Mouse (Mus musculus): ENCODE data around the gene Klrb1c. TPM values are rescaled to one million over a fixed set of nuclear protein-coding genes. Genes with fewer than 3 reads are reported as not detected.
"Not testable (repeated sequence)": the region's sequence is repeated elsewhere in the genome, so short reads cannot be mapped to it uniquely, and the experiment has no call there.

The Klrb1c gene
- polyA plus RNA-seq, 1 experiment from 2014 or later = 0.10 TPM

DNA sequence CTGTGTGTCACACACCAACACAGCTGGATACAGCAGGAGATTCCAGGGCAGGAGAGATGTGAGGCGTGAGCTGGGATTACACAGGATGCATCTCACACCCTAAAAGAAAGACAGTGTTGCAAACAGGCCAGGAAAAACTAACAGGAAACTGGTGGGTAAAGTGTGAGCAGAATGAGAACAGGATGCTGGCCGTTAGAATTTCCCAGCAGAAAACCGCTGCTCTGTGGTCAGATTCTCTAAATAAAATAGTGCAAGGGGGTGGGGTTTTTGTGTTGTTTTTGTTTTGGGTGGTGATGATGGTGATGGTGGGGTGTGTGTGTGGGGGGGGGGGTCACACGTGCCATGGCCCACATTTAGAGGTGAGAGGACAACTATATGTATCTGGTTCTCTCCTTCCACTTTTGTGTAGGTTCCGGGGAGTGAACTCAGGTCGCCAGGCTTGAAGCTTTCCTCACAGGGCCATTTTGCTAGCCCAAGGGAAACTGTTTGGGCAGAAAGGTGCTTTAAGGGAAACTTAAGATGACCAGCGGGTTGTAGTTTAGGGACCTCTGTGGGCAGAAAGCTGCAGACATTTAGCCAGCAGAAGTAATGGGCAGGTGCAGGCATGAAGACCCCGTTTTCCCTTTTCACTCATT is 7.4 kb upstream of the Klrb1c start:
- no peaks in the 10 kb centered on the region for H3K9me3 ChIP-seq (replicated peaks)
- H3K27ac ChIP-seq = no peak overlapping the region
- no peak overlapping the region for H3K9ac ChIP-seq
- H3K4me2 ChIP-seq = 0 out of 2 replicates have a peak overlapping the region, but pooled peaks have one; percentile 10
- no peak for ATAC-seq
- H3K4me3 ChIP-seq = no peak overlapping the region
- H3K27me3 ChIP-seq (replicated peaks) = no peaks in the 10 kb centered on the region
- peaks cover 42% of the 10 kb centered on the region for H3K4me1 ChIP-seq
- WGBS (ENCODE audit: insufficient replicate concordance) = 33% methylated on average over 8 of the region's 8 CpGs
- no peaks in the 10 kb centered on the region for H3K36me3 ChIP-seq

DNA sequence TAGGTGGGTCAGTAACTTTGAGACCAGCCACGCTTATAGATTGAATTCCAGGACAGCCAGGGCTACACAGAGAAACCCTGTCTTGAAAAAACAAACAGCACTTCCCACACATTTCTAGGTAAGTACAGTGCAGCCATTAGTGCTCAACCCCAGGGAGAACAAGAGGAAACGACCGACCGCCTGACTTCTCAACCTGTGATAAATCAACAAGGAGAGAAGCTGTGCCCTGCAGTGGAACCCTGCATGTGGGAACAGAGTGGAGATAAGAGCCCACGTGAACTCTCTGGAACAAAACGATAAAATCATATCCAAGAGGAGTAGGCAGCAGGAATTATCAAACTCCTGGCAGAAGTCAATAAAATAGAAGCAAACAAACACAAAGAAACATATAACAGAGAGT is 4.7 kb upstream of the Klrb1c start:
- ATAC-seq = no peak

DNA sequence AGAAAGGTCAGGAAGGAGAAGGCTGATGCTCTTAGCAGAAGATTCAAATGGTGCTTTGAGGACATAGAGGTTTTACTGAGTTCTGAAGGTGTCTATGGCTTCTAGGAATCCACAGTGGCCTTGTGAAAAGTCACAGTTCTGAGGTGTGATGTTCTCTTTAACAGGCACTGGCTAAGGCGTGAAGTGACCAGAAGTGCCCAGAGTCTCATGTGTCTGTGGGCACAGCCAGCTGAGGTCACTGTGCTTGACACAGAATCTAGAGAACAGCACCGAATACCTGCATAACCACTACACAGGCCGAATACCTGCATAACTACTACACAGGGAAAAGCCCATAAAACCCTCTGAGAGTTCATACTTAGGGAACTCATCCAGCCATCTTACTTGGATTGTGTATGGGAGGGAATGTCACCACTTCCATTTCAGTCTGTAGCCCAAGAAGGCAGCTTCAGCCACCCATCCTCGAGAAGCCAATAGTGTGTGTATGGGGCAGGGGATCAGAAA is 1.5 kb upstream of the Klrb1c start:
- not testable (repeated sequence) for H3K9ac ChIP-seq; H3K4me2 ChIP-seq; H3K27ac ChIP-seq; H3K4me3 ChIP-seq; H3K36me3 ChIP-seq; H3K9me3 ChIP-seq (replicated peaks); ATAC-seq; H3K27me3 ChIP-seq (replicated peaks)
- H3K4me1 ChIP-seq = peaks cover 13% of the 10 kb centered on the region
- WGBS (ENCODE audit: insufficient replicate concordance) = 64% methylated on average over 4 of the region's 4 CpGs

More for the DNA sequence above, 4.7 kb upstream of the Klrb1c start:
- no peak overlapping the region for H3K27ac ChIP-seq
- H3K9ac ChIP-seq = no peak overlapping the region
- H3K36me3 ChIP-seq = no peaks in the 10 kb centered on the region
- H3K27me3 ChIP-seq (replicated peaks) = no peaks in the 10 kb centered on the region
- H3K4me1 ChIP-seq = peaks cover 36% of the 10 kb centered on the region
- H3K9me3 ChIP-seq (replicated peaks) = no peaks in the 10 kb centered on the region
- H3K4me2 ChIP-seq = no peak overlapping the region
- WGBS (ENCODE audit: insufficient replicate concordance) = 17% methylated on average over 6 of the region's 6 CpGs
- no peak overlapping the region for H3K4me3 ChIP-seq

DNA sequence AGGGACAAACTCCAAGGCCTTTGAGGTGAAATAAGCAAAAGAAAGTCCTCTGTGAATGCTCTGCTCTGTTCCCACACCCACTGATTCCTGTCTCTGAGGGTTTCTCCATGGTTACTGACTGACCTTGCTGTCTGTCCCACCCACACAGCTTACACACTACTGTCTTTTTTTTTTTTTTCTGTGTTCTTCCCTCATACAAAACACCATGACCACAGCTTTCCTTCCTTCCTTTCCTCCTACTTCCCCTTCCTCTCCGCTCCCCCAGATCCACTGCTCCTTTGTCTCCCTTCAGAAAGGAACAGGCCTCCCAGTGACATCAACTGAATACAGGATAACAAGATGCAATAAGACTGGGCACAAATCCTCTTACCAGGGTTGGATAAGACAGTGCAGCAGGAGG is 498 bp downstream of the Klrb1c start:
- Histone ChIP-seq H3K4me3 (no peak overlapping the region), H3K27me3 (replicated peaks) (no peaks in the 10 kb centered on the region), H3K27ac (no peak overlapping the region), H3K9me3 (replicated peaks) (no peaks in the 10 kb centered on the region), H3K36me3 (no peaks in the 10 kb centered on the region), H3K4me2 (no peak overlapping the region), H3K9ac (no peak overlapping the region), H3K4me1 (peaks cover 9% of the 10 kb centered on the region)
- WGBS (ENCODE audit: insufficient replicate concordance) = 67% methylated on average over 1 of the region's 1 CpGs
- ATAC-seq = no peak

DNA sequence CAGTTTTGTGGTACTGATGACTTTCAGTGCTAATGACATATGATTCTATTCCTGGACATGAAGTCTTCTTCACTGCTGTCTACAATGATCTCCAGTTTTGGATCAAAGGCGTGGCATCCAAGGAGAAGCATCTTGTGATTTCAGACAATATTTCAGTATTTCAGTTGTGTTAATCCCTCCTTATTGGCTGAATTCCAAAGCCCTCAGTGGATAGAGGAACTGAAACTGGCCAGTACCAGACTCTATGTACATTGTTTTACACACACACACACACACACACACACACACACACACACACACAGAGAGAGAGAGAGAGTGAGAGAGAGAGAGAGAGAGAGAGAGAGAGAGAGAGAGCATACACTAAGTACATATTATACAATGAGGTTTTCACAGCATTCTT is 2.6 kb downstream of the Klrb1c start:
- H3K27ac ChIP-seq; H3K27me3 ChIP-seq (replicated peaks); H3K9ac ChIP-seq; H3K9me3 ChIP-seq (replicated peaks); H3K4me3 ChIP-seq; H3K4me2 ChIP-seq; H3K4me1 ChIP-seq; H3K36me3 ChIP-seq; ATAC-seq: not testable (repeated sequence)
- 67% methylated on average over 1 of the region's 1 CpGs for WGBS (ENCODE audit: insufficient replicate concordance)

DNA sequence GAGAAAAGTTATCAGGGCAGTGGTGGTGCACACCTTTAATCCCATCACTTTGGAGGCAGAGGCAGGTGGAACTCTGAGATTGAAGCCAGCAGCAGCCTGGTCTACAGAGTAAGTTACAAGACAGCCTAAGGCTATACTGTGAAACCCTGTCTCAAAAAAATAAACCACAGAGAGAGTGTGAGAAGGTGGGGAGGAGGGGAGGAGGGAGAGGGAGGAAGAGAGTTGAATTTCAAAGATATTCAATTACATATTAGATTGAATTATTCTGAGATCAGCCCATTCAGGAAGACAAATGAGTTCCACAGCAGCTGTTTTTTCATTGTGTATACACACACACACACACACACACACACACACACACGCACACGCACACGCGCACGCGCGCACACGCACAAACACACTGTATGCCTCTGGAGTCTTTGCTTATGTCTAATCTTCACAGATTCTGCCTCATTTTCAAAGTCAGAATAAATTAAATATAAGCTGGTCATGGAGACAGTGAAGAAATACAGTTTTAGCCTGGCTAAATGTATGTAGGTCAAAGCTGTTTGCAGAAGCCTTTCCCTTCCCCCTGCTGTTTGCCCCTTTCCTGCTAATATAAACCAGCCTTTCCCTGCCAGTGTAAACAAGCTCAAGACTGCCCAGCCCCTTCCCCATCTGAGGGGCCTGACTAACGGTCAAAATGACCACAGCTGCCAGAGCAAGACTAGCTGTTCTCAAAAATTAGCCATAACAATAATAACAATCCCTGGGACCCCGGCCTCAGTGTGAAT is 19.3 kb downstream of the Klrb1c start:
- Histone ChIP-seq H3K4me2 (no peak overlapping the region), H3K4me3 (no peak overlapping the region), H3K4me1 (peaks cover 10% of the 10 kb centered on the region; the same call in 1 of the 2 replicates), H3K36me3 (no peaks in the 10 kb centered on the region), H3K9me3 (replicated peaks) (peaks cover 9% of the 10 kb centered on the region; the same call in 1 of the 2 replicates), H3K27me3 (replicated peaks) (no peaks in the 10 kb centered on the region), H3K9ac (no peak overlapping the region), H3K27ac (no peak overlapping the region)
- 75% methylated on average over 10 of the region's 10 CpGs for WGBS (ENCODE audit: insufficient replicate concordance)
- ATAC-seq = no peak

DNA sequence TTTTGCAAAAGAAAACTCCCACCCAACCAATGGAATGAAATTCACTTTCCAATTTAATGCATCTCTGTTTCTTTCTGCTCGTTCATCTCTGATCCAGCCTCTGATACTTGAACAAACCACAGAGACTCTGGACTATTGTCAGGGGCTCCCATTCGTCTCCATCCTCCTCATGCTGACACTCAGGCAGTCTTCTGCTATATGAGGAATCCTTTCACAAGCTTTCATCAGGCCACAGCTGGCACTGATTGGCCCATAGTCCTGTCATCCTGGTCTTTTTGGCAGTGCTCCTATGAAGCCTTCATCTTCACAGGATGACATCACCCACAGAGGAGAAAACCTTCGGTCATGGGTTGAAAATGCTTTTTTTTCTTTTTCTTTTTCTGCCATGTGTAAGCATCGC is 21.0 kb downstream of the Klrb1c start:
- Histone ChIP-seq H3K27me3 (replicated peaks) (no peaks in the 10 kb centered on the region), H3K9ac (no peak overlapping the region), H3K36me3 (no peaks in the 10 kb centered on the region), H3K4me2 (no peak overlapping the region), H3K9me3 (replicated peaks) (no peaks in the 10 kb centered on the region), H3K27ac (no peak overlapping the region), H3K4me3 (no peak overlapping the region), H3K4me1 (peaks cover 19% of the 10 kb centered on the region)
- WGBS (ENCODE audit: insufficient replicate concordance) = 55% methylated on average over 4 of the region's 4 CpGs
- no peak for ATAC-seq

DNA sequence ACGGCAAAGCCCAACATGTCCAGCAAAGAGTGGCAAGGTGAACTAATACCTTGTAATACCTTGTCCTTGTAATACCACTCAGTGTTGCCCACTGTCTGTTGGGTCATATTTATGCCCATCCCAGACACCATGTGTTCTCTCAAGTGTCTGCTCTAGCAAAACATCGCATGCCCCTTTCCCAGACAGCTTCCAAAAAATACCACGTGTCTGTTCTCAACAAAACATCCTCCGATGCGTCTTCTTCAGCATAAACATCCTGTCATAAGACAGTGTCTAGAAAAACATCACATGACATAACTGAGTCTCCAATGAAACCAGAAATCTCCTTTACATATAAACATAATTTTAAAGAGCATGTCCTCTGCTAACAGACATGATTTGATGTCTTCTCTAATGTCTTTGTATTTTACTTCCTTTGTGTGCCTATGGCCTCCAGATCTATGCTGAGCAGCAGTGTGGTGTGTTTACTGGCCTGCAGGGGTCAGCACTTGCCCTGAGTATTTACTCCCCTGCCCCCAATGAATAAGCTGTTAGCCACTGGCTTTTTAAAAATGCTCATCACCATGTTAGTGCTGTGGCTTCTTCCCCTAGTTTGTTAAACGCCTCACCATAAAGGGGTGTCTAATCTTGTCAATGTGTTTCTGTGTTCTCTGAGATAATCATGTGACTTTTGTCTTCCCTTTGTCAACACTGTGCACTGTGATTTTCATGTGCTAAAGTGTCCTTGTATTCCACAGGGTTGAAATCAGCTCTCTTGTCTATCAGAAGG is 22.3 kb downstream of the Klrb1c start:
- H3K36me3 ChIP-seq; H3K9ac ChIP-seq; ATAC-seq; H3K9me3 ChIP-seq (replicated peaks); H3K27ac ChIP-seq; H3K4me3 ChIP-seq; H3K27me3 ChIP-seq (replicated peaks): not testable (repeated sequence)
- WGBS (ENCODE audit: insufficient replicate concordance) = 57% methylated on average over 6 of the region's 6 CpGs
- H3K4me2 ChIP-seq = 0 out of 2 replicates have a peak overlapping the region, but pooled peaks have one; percentile 17
- peaks cover 19% of the 10 kb centered on the region for H3K4me1 ChIP-seq

DNA sequence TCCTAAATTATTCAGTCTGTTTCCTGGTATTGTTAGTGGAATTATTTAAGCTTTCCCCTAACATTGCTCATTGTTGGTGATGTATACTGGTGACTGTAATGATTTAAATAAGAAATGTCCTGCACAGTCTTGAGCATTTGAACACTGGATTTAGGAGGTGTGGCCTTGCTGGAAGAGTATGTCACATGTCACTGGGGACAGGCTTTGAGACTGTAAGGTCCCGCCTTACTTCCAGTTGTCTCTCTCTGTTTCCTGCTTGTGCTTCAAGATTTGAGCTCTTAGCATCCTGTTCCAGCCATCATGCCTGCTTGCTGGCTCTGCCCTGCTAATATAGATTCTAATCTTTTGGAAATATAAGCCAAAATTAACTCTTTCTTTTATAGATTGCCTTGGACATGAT is 23.8 kb downstream of the Klrb1c start:
- Histone ChIP-seq H3K27me3 (replicated peaks) (no peaks in the 10 kb centered on the region), H3K4me2 (no peak overlapping the region), H3K4me1 (peaks cover 21% of the 10 kb centered on the region), H3K27ac (no peak overlapping the region), H3K9me3 (replicated peaks) (no peaks in the 10 kb centered on the region), H3K36me3 (no peaks in the 10 kb centered on the region), H3K4me3 (no peak overlapping the region), H3K9ac (no peak overlapping the region)
- WGBS (ENCODE audit: insufficient replicate concordance) = 50% methylated on average over 1 of the region's 1 CpGs
- no peak for ATAC-seq

DNA sequence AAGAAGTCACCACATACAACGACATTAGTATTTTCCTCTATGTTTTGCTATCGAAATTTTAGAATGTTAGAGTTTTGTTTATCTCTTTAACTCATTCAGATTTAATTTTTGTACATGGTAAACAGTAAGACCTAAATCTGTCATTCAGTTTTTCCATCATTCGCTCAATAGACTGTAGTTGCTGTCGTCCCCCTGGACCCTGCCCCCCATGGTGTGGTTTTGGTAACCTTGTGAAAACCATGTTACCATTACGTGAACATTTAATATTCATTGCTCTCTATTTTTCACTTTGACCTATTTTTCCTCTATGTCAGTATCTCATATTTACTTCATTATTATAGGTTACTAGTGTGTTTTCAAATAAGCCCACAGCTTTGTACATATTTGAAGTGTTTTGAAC is 24.4 kb downstream of the Klrb1c start:
- H3K27me3 ChIP-seq (replicated peaks) = no peaks in the 10 kb centered on the region
- 14% methylated on average over 5 of the region's 5 CpGs for WGBS (ENCODE audit: insufficient replicate concordance)
- H3K27ac ChIP-seq = peak overlapping the region; percentile 48; the same call in 1 of the 2 replicates
- peaks cover 18% of the 10 kb centered on the region for H3K4me1 ChIP-seq
- H3K4me3 ChIP-seq = peak overlapping the region; percentile 66
- peak overlapping the region; percentile 88 for H3K4me2 ChIP-seq
- H3K36me3 ChIP-seq = no peaks in the 10 kb centered on the region
- ATAC-seq = no peak
- no peaks in the 10 kb centered on the region for H3K9me3 ChIP-seq (replicated peaks)
- H3K9ac ChIP-seq = peak overlapping the region; percentile 68

DNA sequence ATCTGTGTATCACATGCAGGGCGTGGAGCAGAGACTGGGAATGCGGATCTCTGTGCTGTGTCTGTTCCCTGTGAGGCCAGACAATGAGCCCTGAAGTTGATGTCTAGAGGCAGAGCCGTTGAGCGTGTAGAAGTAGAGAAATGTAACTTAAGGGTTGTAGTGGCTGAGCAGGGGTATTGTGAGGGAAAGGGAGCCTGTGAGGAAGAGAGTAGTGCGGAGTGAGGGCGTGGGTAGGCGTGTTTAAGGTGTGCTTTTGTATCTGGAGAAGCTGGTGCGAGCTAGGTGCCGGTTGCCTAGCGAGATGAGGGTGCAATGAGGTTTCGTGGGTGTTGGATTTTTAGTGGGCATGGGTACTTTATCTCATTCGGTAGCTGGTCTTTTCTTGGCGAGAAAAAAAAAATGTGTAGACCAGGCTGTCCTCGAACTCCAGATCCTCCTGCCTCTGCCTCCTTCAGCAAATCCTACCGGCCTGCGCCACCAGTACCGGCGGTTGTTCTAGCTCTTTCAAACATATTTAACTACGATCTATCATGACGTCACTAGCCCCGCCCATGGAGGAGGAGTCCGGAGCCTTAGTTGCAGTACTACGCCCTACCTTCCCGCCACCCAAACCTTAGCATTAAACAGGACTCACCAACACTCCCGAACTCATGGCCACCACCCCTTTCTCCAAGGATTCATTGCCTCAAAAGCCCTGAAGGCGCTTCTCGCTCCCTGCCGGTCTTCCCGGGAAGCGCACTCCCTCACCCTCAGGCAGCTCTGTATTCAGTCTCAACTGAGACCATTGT is 25.1 kb downstream of the Klrb1c start:
- Histone ChIP-seq H3K36me3 (no peaks in the 10 kb centered on the region), H3K27me3 (replicated peaks) (no peaks in the 10 kb centered on the region), H3K9me3 (replicated peaks) (no peaks in the 10 kb centered on the region), H3K4me2 (peak overlapping the region; percentile 88), H3K27ac (peak overlapping the region; percentile 48; the same call in 1 of the 2 replicates), H3K4me3 (peak overlapping the region; percentile 66), H3K4me1 (peaks cover 21% of the 10 kb centered on the region), H3K9ac (peak overlapping the region; percentile 68)
- peak; percentile 87 for ATAC-seq
- 5% methylated on average over 30 of the region's 30 CpGs for WGBS (ENCODE audit: insufficient replicate concordance)

All from liver, embryonic 12.5 days (tissue).